Mouse (Mus musculus): ENCODE measurements around the gene Vwa8. TPM values are rescaled to one million over a fixed set of nuclear protein-coding genes. Genes with fewer than 3 reads are reported as not detected.

Gene Vwa8
- total RNA-seq (2023) = 10 to 100 TPM in 1 of 2 experiments, 1 to 10 TPM in 1; 9.9 to 12.2 TPM

GRCm38 (mm10) chr14:78848941-78849911, at the start of gene Vwa8:
Vwa8 (plus strand) TSS chr14:78849052.

Other genes starting within 250 kb of the Vwa8 start
- gene Dgkh, start 116.3 kb upstream of the Vwa8 start, total RNA-seq (2023) = 10 to 100 TPM; 29.0 to 35.2 TPM

All from neutrophil, adult 59 days (primary cell).